Mouse (Mus musculus) urinary bladder, postnatal 4 days (tissue): ENCODE results near the gene Afg1l.

Experiments
- DNase-seq, 2 experiments: peaks; one replicate each; pipeline ENCODE4 v3.0.0; 2021 to 2022; ENCODE audit warnings: low spot score in 2 of 2

Afg1l gene

DNA sequence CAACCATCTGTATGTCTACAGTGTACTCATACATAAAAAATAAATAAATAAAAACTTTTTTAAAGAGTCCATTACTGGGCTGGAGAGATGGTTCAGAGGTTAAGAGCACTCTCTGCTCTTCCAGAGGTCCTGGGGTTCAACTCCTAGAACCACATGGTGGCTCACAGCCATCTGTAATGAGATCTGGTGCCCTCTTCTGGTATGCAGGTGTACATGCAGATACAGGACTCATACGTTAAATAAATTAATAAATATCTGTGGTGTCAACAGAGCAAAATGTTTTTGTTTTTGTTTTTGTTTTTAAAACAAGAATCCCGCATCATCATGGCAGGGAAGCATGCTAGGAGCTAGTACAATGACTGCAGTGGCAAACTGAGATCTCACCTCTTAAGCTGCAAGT, 181.3 kb downstream of the Afg1l start:
- no peak for DNase-seq

GRCm38 (mm10) chr10:42296559-42296958, 181.8 kb downstream of the Afg1l start:
- no peak for DNase-seq

DNA sequence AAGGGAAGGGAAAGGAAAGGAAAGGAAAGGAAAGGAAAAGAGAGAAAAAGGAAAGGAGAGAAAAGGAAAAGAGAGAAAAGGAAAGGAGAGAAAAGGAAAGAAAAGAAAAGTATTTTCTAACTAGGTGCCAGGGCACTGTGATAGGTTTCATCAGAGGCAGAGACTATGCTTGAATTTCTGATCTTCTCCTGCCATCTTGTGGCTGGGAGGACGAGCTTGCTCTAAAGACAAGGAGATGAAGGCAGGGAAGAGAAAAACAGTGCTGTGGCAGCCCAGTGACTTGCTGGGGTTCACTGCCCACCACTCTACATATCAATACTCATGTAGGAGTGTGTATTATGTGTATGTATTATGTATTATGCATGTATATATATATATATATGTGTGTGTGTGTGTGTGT, 183.3 kb downstream of the Afg1l start:
- DNase-seq = no peak

DNA sequence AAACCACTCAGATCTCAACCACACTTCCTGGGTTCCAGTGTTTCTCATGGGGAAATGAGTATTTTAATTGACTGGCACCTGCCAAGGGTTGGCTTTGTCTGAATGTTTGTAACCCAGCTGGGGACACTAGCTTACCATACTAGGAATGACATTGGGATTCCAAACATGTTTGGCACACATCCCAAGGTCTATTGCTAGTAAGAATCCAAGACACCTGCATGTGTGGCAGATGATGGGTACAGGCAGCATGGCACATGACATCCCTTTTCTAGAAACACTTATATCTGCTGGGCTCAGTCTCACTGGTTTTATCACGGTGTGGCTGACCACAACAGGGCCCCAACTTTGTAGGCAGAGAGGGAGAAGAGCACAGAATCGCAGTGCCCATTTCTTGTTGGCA, 184.0 kb downstream of the Afg1l start:
- no peak for DNase-seq

GRCm38 (mm10) chr10:42293877-42294276, 184.5 kb downstream of the Afg1l start:
- DNase-seq = no peak

DNA sequence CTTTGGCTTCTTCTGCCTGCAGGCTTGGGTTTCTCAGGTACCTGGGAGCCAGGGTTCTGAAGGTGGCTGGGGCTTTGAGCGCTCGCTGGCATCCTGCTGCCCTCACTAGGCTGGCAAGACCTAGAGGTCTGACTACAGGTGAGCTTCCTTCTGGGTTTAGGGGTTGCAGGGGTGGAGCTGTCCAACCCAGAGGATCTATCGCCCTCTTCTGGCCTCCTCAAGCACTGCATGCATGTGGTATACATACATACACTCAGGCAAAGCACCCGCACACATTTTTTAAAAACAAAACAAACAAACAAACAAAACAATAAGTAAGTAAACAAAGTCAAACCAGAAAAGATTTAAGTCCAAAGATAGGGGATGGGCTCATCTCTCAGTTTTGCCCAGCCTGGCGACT, 187.0 kb downstream of the Afg1l start:
- no peak for DNase-seq

DNA sequence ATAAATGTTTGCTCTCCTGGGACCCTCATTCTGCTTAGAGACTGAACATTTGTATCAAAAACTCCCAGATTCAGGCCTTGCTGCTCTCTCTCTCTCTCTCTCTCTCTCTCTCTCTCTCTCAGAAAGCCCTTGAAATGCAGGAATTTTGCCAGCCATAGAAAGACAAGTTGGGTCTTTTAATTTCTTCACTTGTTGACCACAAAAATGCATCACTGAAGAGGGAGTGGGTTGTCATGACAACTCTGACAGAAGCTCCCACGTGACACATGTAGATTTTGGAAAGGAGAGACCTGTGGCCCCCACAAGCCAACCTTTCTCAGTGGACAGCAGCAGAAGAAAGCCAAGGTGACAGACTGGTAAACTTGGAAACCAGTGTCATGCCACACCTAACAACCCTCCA, 190.7 kb downstream of the Afg1l start:
- DNase-seq = no peak

GRCm38 (mm10) chr10:42278307-42278850, 200.0 kb downstream of the Afg1l start:
- no peak for DNase-seq

- DNase-seq = peak; percentile 96 to 97
Measured at GRCm38 (mm10) chr10:42277476-42278306, 200.7 kb downstream of the Afg1l start.

DNA sequence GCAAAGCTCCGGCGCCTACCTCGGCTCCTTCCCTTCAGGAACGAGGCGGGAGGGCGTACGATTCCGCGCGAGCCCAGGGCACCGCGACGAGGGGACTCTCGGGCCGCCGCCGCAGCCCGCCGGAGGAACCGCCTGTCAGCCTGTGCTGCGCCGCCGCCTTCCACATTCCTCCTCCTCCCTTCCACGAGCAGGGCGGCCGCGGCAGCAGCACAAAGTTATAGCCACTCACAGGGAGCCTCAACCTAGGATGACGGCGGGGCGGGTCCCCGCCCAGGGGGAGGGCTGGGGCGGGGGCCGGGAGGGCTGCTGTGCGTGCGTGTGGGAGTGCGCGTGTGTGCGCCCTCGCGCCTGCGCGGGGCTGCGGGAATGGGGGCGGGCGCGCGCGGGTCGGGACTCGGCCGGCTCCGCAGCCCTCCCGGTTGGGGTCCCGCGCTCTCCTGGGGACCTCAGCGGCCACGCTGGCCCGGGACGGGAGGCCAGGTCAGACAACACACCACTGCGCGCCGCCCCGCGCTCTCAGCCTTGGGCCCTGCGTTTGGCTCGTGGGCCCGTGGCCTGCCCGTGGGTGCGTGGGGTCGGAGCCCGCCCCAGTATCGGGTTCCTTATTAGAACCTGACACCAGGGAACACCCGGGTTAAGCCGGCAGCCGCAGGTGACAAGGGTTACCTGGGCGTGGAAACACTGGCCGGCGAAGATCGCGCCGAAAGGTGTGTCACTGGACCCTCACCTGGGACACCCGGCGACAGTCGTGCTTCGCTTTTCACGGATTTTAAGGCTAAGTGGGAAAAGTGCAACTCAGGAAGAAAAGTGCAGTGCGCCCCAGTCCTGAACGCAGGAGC, 201.6 kb downstream of the Afg1l start, which contains the start of gene Foxo3:
Gene Foxo3 (minus strand): TSS at position 249 of the 839 bp plus-strand sequence.
- DNase-seq = peak; percentile 87 to 88

DNA sequence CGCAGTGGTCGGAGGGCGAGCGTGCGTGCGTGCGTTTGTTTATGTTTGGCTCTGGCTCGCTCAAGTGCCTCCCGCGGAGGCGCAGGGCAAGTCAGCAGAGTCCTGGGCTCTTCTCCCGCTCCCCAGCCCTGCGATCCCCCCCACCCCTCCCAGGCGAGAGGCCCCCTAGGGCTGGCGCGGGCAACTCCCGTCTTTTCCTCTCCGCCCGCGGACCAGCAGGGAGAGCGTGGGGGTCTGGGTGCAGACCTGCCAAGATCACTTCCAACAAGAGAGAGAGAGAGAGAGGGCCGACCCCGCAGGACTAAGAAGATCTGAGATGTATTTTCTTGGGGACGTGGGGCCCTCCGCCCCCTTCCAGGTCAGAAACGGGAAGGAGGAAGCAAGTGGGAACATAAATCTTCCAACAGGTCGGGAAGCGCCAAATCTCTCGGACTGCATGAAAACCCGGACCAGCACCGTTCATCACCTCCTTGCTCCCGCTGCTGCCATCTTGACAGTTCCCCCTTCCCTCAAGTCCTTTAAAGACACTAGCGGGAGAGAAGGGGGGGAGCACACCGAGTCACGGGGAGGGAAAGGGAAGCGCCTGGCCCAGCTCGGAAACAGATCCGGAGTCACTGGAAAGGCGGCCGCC, 202.4 kb downstream of the Afg1l start:
- DNase-seq = peak in 1 of 2 experiments; percentile 35

- peak in 1 of 2 experiments; percentile 52 for DNase-seq
Measured at GRCm38 (mm10) chr10:42275401-42275870, 202.9 kb downstream of the Afg1l start.

- DNase-seq = peak in 1 of 2 experiments; percentile 27
Measured at GRCm38 (mm10) chr10:42274712-42275400, 203.5 kb downstream of the Afg1l start.

DNA sequence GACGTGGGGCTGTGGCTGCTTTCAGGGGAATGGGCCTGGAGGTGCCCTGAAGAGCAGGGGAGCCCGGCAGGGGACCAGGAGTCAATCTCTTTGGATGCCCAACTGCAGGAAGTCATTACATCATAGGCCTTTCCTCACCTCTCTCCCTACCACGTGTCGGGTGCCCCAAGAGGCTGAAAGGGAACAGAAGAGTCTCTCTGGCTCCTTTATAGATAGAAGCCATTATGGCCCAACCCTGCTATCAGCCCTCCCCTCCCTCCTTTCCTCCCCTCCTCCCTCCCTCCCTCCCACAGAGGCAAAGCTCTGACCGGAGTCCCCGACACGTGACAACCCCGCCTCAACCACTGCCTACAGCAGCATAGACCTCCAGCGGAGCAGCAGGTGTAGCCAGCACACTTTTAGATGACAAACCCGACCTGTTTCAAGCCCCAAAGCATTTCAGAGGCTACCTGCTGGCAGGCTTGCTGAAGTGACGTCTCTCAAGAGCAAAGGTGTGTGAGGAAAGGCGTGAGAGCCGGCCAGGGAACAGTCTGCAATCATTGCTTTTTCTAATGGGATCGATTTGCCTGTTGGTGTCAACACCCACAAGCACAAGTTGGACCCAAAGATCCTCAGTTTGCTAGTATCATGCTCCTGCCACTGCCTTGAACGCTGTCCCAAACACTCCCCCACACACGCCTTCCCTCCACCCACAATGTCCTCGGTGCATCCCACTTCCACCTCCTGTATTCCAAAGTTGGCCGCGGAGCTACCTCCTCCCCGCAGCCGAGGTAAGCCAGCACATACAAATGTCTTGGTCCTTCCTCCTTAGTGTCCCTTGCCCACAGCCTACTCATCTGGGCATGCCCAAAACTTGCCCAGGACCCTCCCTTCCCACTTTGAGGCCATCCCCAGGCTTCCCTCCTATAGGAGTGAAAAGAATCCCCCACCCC, 204.3 kb downstream of the Afg1l start:
- no peak for DNase-seq

- DNase-seq = no peak
Measured at GRCm38 (mm10) chr10:42273403-42273759, 205.0 kb downstream of the Afg1l start.

DNA sequence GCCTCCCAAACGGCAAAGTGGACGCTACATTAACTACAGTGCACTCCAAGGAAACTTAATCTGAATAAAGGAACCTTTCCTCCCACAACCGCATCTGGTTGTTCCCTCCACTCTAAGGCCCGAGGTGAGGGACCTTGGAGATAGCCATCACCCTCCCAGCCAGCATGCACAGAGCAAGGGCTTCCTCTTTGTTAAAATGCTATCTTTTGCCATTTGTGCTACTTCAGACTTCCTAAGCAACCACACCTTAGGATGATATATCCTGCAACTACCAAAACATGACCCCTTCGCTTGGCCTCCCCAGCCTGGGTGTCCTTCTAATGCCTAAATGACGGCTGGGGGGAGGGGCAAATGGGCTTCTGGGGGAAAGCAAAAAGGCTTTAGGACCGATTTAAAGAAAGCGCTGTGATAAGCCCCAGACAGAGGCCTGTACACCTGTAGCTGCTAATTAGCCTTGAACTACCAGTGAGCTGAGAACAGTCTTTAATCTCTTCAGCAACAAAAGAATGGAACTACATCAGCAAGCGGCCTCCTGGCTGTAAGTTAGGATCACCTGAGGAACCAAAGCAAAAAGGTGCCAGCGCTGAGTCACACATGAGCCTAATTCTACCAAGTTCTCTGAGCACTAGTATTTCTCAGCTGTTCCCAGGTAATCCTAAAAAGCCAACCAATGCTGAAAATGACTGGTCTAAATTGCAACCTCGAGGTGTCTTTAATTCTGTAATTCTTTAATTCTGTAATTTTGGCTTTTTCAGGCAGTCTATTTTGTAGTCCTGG, 206.7 kb downstream of the Afg1l start:
- DNase-seq = no peak

- no peak for DNase-seq
Measured at GRCm38 (mm10) chr10:42270277-42271083, 207.9 kb downstream of the Afg1l start.

DNA sequence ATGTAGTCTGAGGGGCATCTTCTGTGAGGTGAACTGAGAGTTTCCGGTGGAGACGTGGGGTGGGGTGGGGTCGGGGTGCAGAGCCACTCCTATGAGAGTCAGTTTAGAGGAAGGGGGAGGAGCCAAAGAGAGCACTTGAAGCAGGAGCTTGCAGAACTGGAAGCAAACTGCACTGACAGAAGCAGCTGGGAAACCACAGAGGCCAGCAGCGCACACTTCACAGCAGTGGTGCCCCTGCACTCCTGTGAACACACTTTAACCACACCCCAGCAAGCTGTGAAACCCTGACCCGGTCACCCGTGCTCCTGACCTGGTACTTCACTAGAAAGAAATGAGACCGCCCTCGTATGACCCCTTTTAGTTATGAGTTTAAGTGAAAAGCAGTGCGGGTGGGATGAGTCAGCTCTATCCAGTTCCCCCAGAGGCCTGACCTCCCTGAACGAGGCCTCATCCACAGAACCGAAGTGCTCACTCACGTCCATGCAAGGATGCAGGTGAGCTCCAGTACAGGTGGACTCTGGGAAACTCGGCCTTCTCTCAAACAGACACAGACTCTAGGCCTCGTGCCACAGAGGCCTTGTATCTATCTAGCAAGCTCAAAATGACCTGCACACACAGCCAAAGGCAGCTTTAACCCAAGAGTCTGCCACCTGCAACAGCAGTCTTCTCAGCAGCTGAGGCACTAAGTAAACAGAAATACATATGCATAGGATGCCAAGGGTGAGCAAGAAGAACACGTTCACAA, 208.9 kb downstream of the Afg1l start:
- DNase-seq = no peak
